Mouse (Mus musculus): Measurements from ENCODE around the gene Myoz2.

Gene Myoz2

GRCm38 (mm10) chr3:123034752-123035151 is at the start of gene Myoz2:
TSS of gene Myoz2 (minus strand) at chr3:123035015.
- DNase-seq, result no peak

- no peak for DNase-seq
Observed at GRCm38 (mm10) chr3:123081665-123082064, 46.9 kb upstream of the Myoz2 start.

GRCm38 (mm10) chr3:123080943-123081342 is 46.1 kb upstream of the Myoz2 start:
- DNase-seq, result no peak

GRCm38 (mm10) chr3:123080017-123080725 is 45.4 kb upstream of the Myoz2 start:
- DNase-seq, result no peak

- no peak for DNase-seq
Observed at GRCm38 (mm10) chr3:123075759-123076158, 40.9 kb upstream of the Myoz2 start.

GRCm38 (mm10) chr3:123075034-123075433 is 40.2 kb upstream of the Myoz2 start:
- DNase-seq, result no peak

- no peak for DNase-seq
Observed at GRCm38 (mm10) chr3:123073351-123073750, 38.5 kb upstream of the Myoz2 start.

GRCm38 (mm10) chr3:123072472-123072871 is 37.7 kb upstream of the Myoz2 start:
- no peak for DNase-seq

GRCm38 (mm10) chr3:123070996-123071395 is 36.2 kb upstream of the Myoz2 start:
- DNase-seq, result no peak

- no peak for DNase-seq
Observed at GRCm38 (mm10) chr3:123066836-123067235, 32.0 kb upstream of the Myoz2 start.

- no peak for DNase-seq
Observed at GRCm38 (mm10) chr3:123065466-123065865, 30.7 kb upstream of the Myoz2 start.

- no peak for DNase-seq
Observed at GRCm38 (mm10) chr3:123064186-123064585, 29.4 kb upstream of the Myoz2 start.

GRCm38 (mm10) chr3:123061931-123062330 is 27.1 kb upstream of the Myoz2 start:
- no peak for DNase-seq

- no peak for DNase-seq
Observed at GRCm38 (mm10) chr3:123058832-123059231, 24.0 kb upstream of the Myoz2 start.

- DNase-seq, result no peak
Observed at GRCm38 (mm10) chr3:123054178-123054577, 19.4 kb upstream of the Myoz2 start.

GRCm38 (mm10) chr3:123053192-123053938 is 18.6 kb upstream of the Myoz2 start:
- no peak for DNase-seq

GRCm38 (mm10) chr3:123042308-123042707 is 7.5 kb upstream of the Myoz2 start:
- no peak for DNase-seq

GRCm38 (mm10) chr3:123033804-123034203 is 1.0 kb downstream of the Myoz2 start:
- DNase-seq, result no peak

- DNase-seq, result no peak
Observed at GRCm38 (mm10) chr3:123025634-123026033, 9.2 kb downstream of the Myoz2 start.

- DNase-seq, result no peak
Observed at GRCm38 (mm10) chr3:123024496-123025234, 10.2 kb downstream of the Myoz2 start.

GRCm38 (mm10) chr3:123018792-123019191 is 16.0 kb downstream of the Myoz2 start:
- DNase-seq, result no peak

GRCm38 (mm10) chr3:123013476-123013875 is 21.3 kb downstream of the Myoz2 start:
- no peak for DNase-seq

GRCm38 (mm10) chr3:123009417-123009816 is 25.4 kb downstream of the Myoz2 start:
- DNase-seq, result no peak

- DNase-seq, result no peak
Observed at GRCm38 (mm10) chr3:123007386-123007785, 27.4 kb downstream of the Myoz2 start.
